Mouse (Mus musculus) kidney, adult 2 months (tissue): ENCODE data around the gene Ralgds.

ENCODE experiments used
- CTCF ChIP-seq: fragments of 200-500 bp; conservative IDR thresholded peaks from 2 replicates; pipeline ENCODE4 v1.5.1; 2011; ENCODE audit warnings: low read depth, mild to moderate bottlenecking, control low read depth, low read length, moderate library complexity, mixed read lengths; ENCODE audit not compliant: insufficient read depth, insufficient read length
- POLR2A ChIP-seq: fragments of 200-500 bp; IDR thresholded peaks from one replicate; pipeline ENCODE4 v1.6.1; 2011; ENCODE audit warnings: low read depth, low read length, control low read depth

DNA sequence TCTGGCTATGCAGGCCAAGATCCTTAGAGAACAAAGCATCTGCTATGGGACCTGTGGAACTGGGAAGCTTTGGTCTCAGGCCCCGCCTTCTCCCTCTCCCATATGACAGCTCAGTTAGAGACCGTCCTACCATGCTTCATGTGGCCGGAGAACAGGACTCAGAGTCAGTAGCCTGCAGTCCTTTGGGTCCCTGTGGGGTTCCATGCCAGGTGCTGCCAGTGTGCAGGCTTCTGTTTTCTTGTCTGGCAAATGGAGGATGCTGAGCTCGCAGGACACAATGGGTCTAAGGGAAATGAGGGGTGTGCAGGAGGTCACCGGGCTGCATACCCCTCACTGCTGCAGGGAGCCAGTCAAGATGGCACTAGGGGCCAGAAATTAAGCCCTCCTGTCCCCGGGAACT lies 33.6 kb downstream of the Ralgds start:
- TF ChIP-seq POLR2A (no peak), CTCF (no peak)
